Mouse (Mus musculus) cortical plate, adult 2 months (tissue): ENCODE results near the gene Mgst2. TPM values are rescaled to one million over a fixed set of nuclear protein-coding genes. Genes with fewer than 3 reads are reported as not detected.

ENCODE experiments used
- H3K27ac ChIP-seq: fragments of 200-500 bp; 2 replicates; pipeline ENCODE4 v1.5.1; 2012; ENCODE audit warnings: low read length, control low read depth, inconsistent platforms; ENCODE audit not compliant: insufficient read depth
- H3K4me1 ChIP-seq: fragments of 200-500 bp; 2 replicates; pipeline ENCODE4 v1.6.1; 2011; ENCODE audit warnings: low read length; ENCODE audit not compliant: control insufficient read depth, insufficient read depth
- H3K4me3 ChIP-seq: fragments of 200-500 bp; 2 replicates; pipeline ENCODE4 v1.5.1; 2011; ENCODE audit warnings: mild to moderate bottlenecking, low read length, control low read depth; ENCODE audit not compliant: insufficient read depth
- CTCF ChIP-seq: fragments of 200-500 bp; IDR thresholded peaks from 2 replicates; pipeline ENCODE4 v1.5.1; 2011; ENCODE audit warnings: mild to moderate bottlenecking, control low read depth, low read length; ENCODE audit not compliant: insufficient read depth; ENCODE audit errors: extremely low read depth
- POLR2A ChIP-seq: fragments of 200-500 bp; IDR thresholded peaks from 2 replicates; pipeline ENCODE4 v1.6.1; 2011; ENCODE audit warnings: mild to moderate bottlenecking, low read length, control low read depth; ENCODE audit not compliant: insufficient read depth; ENCODE audit errors: extremely low read depth
- polyA plus RNA-seq: library from polyadenylated mRNA; depleted of rRNA; stranded (reverse); fragments of >200 nt; gene quantifications from 2 replicates; pipeline ENCODE4 v1.2.3, GENCODE M21; 2012

Gene Mgst2
- polyA plus RNA-seq, 1 experiment: 0.40 TPM

DNA sequence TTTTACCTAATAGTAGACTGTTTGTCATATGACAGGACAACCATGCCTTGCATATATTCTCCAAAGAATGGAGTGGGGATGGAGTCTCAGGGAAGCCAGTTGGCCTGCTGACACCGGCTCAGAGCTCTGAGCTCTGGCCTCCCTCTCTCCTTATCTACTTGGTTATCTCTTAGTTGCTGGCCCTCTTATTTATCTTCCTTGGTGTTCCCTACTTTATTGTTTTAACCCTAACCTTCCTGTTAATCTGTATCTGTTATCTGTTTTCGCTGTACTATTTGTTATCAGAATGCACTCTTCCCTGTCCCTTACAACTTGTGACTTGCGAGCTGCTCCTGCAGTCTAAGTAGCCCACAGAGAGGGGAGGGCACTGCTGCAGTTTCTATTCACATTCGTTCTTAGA, 12.5 kb downstream of the Mgst2 start:
- TF ChIP-seq POLR2A (no peak), CTCF (no peak)
- Histone ChIP-seq H3K27ac (no peak overlapping the region), H3K4me1 (no peaks in the 10 kb centered on the region), H3K4me3 (no peak overlapping the region)

DNA sequence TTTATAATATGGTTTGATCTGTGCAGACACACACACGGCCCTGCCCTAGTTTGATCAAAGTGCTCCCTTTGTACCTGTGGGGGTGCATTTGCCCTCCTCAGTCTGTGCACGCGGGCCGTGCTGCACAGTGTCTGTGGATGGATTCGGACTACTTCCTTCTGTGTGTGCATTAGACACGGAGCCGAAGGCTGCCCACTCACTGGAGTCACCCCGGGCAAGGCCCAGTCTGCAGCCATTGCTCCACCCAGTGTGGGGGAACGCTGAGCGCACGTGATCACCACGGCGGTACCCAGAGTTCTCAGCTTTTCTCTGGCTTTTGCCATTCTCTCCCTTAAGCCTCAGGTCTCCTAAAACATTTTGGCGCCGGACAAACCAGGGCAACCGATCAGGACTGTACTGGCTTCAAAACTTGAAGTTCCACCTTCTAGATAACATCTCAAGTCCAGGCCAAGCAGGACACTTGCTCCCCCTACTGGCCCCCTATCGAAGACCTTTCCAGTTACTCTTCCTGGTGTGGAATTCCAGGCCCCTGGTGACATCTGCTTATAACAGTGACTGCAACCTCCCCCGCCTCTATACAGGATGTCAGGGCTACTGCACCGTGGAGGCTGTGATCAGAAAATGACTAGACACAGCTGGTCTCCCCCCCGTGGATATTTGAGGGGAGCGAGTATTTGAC, 13.4 kb downstream of the Mgst2 start:
- no peak overlapping the region for H3K27ac ChIP-seq
- no peak overlapping the region for H3K4me3 ChIP-seq
- TF ChIP-seq POLR2A (no peak), CTCF (peak; percentile 45; the same call in 1 of the 2 replicates)
- H3K4me1 ChIP-seq: no peaks in the 10 kb centered on the region

DNA sequence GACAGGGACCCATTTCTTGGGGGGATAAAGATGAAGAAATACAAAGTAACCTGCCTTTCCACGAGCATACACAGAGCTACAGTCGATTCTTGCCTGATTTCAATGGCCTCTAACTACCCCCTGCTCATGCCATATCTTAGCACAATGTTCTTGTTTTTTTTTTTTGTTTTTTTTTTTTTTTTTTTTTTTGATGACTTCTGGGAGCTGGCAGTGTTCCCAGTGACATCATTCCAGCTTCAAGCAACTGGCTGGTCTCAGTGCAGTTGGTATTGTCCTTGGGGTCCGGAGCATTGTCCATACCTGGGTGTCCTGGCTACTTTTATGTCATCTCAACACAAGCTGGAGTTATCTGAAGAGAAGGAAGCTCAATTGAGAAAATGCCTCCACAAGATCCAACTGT, 14.8 kb downstream of the Mgst2 start:
- no peak for TF ChIP-seq POLR2A
- no peak for TF ChIP-seq CTCF
- Histone ChIP-seq H3K27ac (no peak overlapping the region), H3K4me1 (no peaks in the 10 kb centered on the region), H3K4me3 (no peak overlapping the region)

DNA sequence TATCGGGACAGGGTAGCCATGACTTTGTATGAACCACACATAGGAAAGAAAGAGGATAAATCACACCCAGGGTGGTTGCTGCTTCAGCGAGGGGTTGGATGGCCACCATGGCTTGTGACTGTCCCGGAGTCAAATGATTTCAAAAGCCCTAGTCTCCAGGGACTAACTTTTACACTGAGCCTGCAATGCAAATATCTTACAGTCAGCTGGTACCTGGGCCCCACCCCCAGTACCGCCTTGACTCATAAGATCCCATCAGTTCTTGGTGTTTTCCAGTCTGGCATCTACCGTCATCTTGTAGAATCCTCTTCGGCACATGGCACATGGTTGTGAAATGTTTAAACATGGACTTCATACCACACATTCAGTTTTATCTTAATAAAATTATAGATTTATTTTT, 25.4 kb downstream of the Mgst2 start:
- TF ChIP-seq POLR2A (no peak), CTCF (no peak)
- H3K27ac ChIP-seq: no peak overlapping the region
- no peaks in the 10 kb centered on the region for H3K4me1 ChIP-seq
- no peak overlapping the region for H3K4me3 ChIP-seq

DNA sequence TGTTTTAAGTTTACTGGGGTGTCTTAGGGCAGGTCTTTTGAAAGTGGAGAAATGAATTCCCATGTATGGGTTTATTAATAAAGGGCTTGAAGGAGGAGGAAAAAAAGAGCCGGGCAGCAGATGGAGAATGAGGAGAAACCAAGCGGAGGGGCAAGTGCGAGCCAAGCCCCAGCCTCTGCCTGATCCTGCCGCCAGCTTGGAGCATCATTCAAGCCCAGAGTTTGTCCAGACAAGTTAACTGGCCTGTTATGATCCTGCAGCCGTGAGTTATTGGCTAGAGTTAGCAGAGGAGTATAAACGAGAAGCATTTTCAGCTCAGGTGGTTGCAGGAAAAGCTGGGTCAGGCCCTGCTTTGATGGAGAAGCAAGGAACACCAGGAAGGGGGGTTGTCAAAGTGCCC, 26.2 kb downstream of the Mgst2 start:
- Histone ChIP-seq H3K27ac (no peak overlapping the region), H3K4me1 (no peaks in the 10 kb centered on the region), H3K4me3 (no peak overlapping the region)
- TF ChIP-seq CTCF: no peak
- no peak for TF ChIP-seq POLR2A

DNA sequence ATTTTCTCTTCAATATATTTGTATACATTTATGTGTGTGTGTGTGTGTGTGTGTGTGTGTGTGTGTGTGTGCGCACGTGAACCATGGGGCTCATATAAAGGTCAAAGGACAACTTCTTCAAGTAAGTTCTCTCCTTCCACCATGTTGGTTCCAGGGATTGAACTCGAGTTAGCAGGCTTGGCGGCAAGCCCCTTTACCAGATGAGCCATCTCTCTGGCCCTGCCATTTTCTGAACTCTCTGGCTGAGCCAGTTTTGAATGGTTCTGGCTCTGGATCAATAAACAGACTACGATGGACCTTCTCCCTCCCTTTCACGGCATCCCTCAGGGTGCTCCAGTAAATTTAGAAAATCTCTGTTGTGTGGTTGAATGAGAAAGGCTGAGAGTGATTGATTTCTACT, 26.6 kb downstream of the Mgst2 start:
- TF ChIP-seq CTCF (no peak), POLR2A (no peak)
- H3K4me3 ChIP-seq: no peak overlapping the region
- no peak overlapping the region for H3K27ac ChIP-seq
- no peaks in the 10 kb centered on the region for H3K4me1 ChIP-seq

DNA sequence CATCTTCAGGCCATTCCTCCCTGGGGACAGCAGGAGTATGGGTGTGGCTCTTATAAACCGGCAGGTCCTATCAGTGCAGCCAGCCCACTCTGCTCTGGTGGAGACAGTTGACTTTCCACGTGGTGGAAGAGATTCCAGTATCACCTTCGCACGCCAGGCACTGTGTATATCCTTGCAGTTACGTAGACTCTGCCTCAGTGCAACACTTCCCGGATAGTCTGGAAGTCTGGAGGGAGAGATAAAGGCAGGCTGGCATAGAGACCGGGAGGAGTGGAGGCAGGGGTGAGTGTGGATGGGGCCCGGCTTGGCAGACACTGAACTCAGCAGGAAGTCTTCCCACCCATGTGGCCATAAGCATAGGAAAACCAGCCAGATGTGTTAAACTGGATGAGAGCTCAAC, 28.6 kb downstream of the Mgst2 start:
- H3K4me3 ChIP-seq: no peak overlapping the region

DNA sequence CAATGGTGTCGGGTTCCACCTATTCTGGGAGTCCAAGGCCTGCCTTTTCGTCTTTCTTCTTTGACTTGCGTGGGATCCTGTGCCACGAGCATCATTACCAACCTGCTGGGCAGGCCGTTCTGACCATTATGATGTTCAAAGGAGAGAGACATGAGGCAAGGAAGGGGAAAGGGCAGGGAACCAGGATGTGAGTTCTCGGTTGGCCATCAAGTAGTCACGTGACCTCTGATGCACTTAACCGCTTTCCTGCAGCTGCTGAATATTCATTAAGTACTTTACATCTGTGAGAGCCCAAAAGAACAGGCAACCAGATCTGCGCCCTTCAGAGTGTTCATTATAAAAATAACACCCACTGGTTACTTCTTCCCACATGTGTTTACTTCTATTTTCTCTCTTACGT, 33.0 kb downstream of the Mgst2 start:
- TF ChIP-seq POLR2A (no peak), CTCF (no peak)
- no peak overlapping the region for H3K27ac ChIP-seq
- H3K4me3 ChIP-seq: no peak overlapping the region
- no peaks in the 10 kb centered on the region for H3K4me1 ChIP-seq

More for the DNA sequence above, 28.6 kb downstream of the Mgst2 start:
- H3K4me1 ChIP-seq: no peaks in the 10 kb centered on the region
- no peak overlapping the region for H3K27ac ChIP-seq
- TF ChIP-seq CTCF (no peak), POLR2A (no peak)

DNA sequence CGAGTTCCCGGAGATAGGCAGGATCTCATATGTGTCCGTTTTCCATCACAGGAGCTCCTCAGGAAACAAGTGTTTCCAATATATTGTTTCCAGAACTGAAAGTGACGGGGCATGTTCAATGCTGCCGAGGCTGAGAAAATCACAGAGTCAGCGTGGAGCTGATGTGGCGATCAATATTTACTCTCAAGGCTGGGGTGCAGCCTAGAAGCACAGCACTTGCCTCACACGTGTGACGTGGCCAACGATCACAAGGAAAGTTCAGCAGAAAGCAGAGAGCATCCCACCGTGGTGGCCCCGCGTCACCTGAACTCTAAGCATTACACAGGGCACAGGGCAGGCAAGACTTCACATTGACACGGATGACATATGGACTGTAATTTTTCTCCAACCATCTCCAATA, 34.4 kb downstream of the Mgst2 start:
- TF ChIP-seq CTCF (no peak), POLR2A (no peak)
- Histone ChIP-seq H3K27ac (no peak overlapping the region), H3K4me1 (no peaks in the 10 kb centered on the region), H3K4me3 (no peak overlapping the region)

DNA sequence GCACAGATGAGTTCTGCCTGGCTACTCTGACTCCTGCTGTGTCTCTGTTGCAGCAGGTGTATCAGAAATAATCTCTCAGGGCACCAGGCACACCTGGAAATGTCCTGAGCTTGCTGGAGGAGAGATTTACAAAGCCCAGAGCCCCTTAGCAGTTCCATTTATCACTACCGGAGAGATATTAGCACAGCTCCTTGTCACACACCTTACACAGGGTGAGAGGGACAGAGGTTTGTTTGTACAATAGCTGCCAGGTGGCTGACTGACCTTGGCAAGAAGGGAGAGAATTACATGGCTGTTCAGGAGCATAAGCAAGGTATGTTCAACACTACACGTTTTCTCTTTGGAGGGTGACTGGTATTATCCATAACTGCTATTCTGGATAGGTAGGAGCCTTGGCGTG, 35.6 kb downstream of the Mgst2 start:
- H3K4me3 ChIP-seq: no peak overlapping the region
- no peak for TF ChIP-seq POLR2A
- no peak for TF ChIP-seq CTCF
- no peaks in the 10 kb centered on the region for H3K4me1 ChIP-seq
- H3K27ac ChIP-seq: no peak overlapping the region
